Mouse (Mus musculus): ENCODE results near the gene Efhd1. TPM values are rescaled to one million over a fixed set of nuclear protein-coding genes. Genes with fewer than 3 reads are reported as not detected.

Gene Efhd1
- total RNA-seq, 2 experiments from 2014 or later, result not detected

Other genes starting within 250 kb of the Efhd1 start
- not detected in 2 replicates for gene Alppl2, start 174.4 kb upstream of the Efhd1 start, total RNA-seq (2015)
- not detected in 2 replicates for gene Alppl2, start 174.4 kb upstream of the Efhd1 start, total RNA-seq (2017)
- not detected in 2 replicates for gene Alpi, start 162.8 kb upstream of the Efhd1 start, total RNA-seq (2015)
- not detected in 2 replicates for gene Alpi, start 162.8 kb upstream of the Efhd1 start, total RNA-seq (2017)
- not detected in 2 replicates for gene Akp3, start 139.4 kb upstream of the Efhd1 start, total RNA-seq (2015)
- gene Akp3, start 139.4 kb upstream of the Efhd1 start, total RNA-seq (2017), result not detected in 2 replicates
- gene Ecel1, start 107.8 kb upstream of the Efhd1 start, total RNA-seq (2015), result not detected in 2 replicates
- not detected in 2 replicates for gene Ecel1, start 107.8 kb upstream of the Efhd1 start, total RNA-seq (2017)
- gene Prss56, start 81.0 kb upstream of the Efhd1 start, total RNA-seq (2015), result not detected in 2 replicates
- not detected in 2 replicates for gene Prss56, start 81.0 kb upstream of the Efhd1 start, total RNA-seq (2017)
- not detected in 2 replicates for gene Chrnd, start 73.8 kb upstream of the Efhd1 start, total RNA-seq (2015)
- gene Chrnd, start 73.8 kb upstream of the Efhd1 start, total RNA-seq (2017), result not detected in 2 replicates
- not detected in 2 replicates for gene Chrng, start 59.7 kb upstream of the Efhd1 start, total RNA-seq (2015)
- not detected in 2 replicates for gene Chrng, start 59.7 kb upstream of the Efhd1 start, total RNA-seq (2017)
- gene Eif4e2, start 50.4 kb upstream of the Efhd1 start, total RNA-seq (2015), result 79.1 and 84.7 TPM in 2 replicates
- gene Eif4e2, start 50.4 kb upstream of the Efhd1 start, total RNA-seq (2017), result 160 and 176 TPM in 2 replicates
- gene Gigyf2, start 62.6 kb downstream of the Efhd1 start, total RNA-seq (2015), result 53.5 and 60.7 TPM in 2 replicates
- 77.8 and 103 TPM in 2 replicates for gene Gigyf2, start 62.6 kb downstream of the Efhd1 start, total RNA-seq (2017)
- not detected in 2 replicates for gene Kcnj13, start 130.4 kb downstream of the Efhd1 start, total RNA-seq (2015)
- not detected in 2 replicates for gene Kcnj13, start 130.4 kb downstream of the Efhd1 start, total RNA-seq (2017)
- gene Snorc, start 205.9 kb downstream of the Efhd1 start, total RNA-seq (2015), result not detected in 2 replicates
- not detected in 2 replicates for gene Snorc, start 205.9 kb downstream of the Efhd1 start, total RNA-seq (2017)
- not detected in 2 replicates for gene Neu2, start 245.5 kb downstream of the Efhd1 start, total RNA-seq (2015)
- gene Neu2, start 245.5 kb downstream of the Efhd1 start, total RNA-seq (2017), result not detected in 2 replicates

Measured in megakaryocyte progenitor cell, adult 5-6 weeks (primary cell).